Mouse (Mus musculus) heart, postnatal 0 days (tissue): Measurements from ENCODE around the gene Slc1a3.
A peak's percentile ranks its signal among the peaks of the same experiment; 100 is the strongest.

Experiments used
- CTCF ChIP-seq: IDR thresholded peaks from 2 replicates; pipeline ENCODE4 v1.5.1; 2016; ENCODE audit warnings: antibody characterized with exemption, control low read depth, low read depth
- EP300 ChIP-seq: IDR thresholded peaks from 2 replicates; pipeline ENCODE4 v1.6.1; 2016; ENCODE audit warnings: antibody characterized with exemption, low read depth

DNA sequence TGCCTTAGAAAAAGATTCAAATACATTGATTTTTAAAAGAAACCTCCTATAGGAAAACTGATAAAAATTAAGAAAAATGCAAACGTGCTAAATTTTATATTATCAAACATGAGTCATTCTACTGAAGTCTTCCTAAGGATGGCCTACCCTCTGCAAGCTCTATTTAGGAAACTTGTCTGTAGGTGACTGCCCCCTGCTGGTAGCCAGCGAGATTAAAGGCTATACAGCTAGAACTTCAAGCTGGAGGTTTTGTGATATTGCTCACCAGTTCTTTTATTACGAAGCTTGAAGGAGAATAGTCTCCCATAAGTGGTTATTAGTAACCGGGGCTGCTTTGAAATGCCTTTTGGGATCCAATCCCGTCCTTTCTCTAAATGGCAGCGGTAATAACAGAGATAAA lies 77.2 kb downstream of the Slc1a3 start:
- peak; percentile 66 for TF ChIP-seq CTCF
- TF ChIP-seq EP300 = no peak
